Mouse (Mus musculus) spleen, adult 2 months (tissue): ENCODE data around the gene S100z. TPM values are rescaled to one million over a fixed set of nuclear protein-coding genes. Genes with fewer than 3 reads are reported as not detected.
A peak's percentile ranks its signal among the peaks of the same experiment; 100 is the strongest.

Experiments used
- DNase-seq, 2 experiments: peaks; one replicate each; pipeline versions ENCODE4 v3.0.0 to v3.0.0-alpha.2; 2012 to 2021; ENCODE audit warnings: low spot score in 2 of 2, low read depth in 1 of 2
- H3K27ac ChIP-seq: fragments of 200-500 bp; 2 replicates; pipeline ENCODE4 v1.5.1; 2012; ENCODE audit warnings: low read length, inconsistent platforms; ENCODE audit not compliant: insufficient read depth
- H3K27me3 ChIP-seq: fragments of 200-500 bp; 2 replicates; pipeline ENCODE4 v1.6.1; 2012; ENCODE audit warnings: mild to moderate bottlenecking, moderate library complexity, low read length, inconsistent platforms; ENCODE audit not compliant: control insufficient read depth, insufficient read depth
- H3K36me3 ChIP-seq: fragments of 200-500 bp; 2 replicates; pipeline ENCODE4 v1.6.1; 2012; ENCODE audit warnings: mild to moderate bottlenecking, low read length, inconsistent platforms; ENCODE audit not compliant: control insufficient read depth, insufficient read depth
- H3K4me1 ChIP-seq: fragments of 200-500 bp; 2 replicates; pipeline ENCODE4 v1.6.1; 2011; ENCODE audit warnings: inconsistent platforms; ENCODE audit not compliant: control insufficient read depth, insufficient read depth, insufficient read length
- H3K4me3 ChIP-seq: fragments of 200-500 bp; 2 replicates; pipeline ENCODE4 v1.5.1; 2011; ENCODE audit warnings: mild to moderate bottlenecking, inconsistent platforms; ENCODE audit not compliant: insufficient read depth, insufficient read length; ENCODE audit errors: extremely low read depth
- CTCF ChIP-seq: fragments of 200-500 bp; IDR thresholded peaks from 2 replicates; pipeline ENCODE4 v1.5.1; 2011; ENCODE audit warnings: mild to moderate bottlenecking, inconsistent platforms; ENCODE audit not compliant: insufficient read depth, insufficient read length, insufficient replicate concordance; ENCODE audit errors: extremely low read depth
- POLR2A ChIP-seq: fragments of 200-500 bp; IDR thresholded peaks from 2 replicates; pipeline ENCODE4 v1.6.1; 2011; ENCODE audit warnings: low read depth, low read length, inconsistent platforms
- WGBS: fragments of 180-500 bp; shearing (Covaris S2); methylation state at CpG from one replicate; pipeline ENCODE4 v1.1.7; 2018; 5-methylcytosine and 5-hydroxymethylcytosine counted together
- polyA plus RNA-seq: library from polyadenylated mRNA; depleted of rRNA; stranded (reverse); fragments of >200 nt; gene quantifications from 2 replicates; pipeline ENCODE4 v1.2.3, GENCODE M21; 2012

Gene S100z
- polyA plus RNA-seq, 1 experiment = not detected

GRCm38 (mm10) chr13:95450636-95451210 lies 27.8 kb downstream of the S100z start:
- peaks cover 3% of the 10 kb centered on the region; the same call in 1 of the 2 replicates for H3K4me1 ChIP-seq
- no peak for DNase-seq
- WGBS = 91% methylated on average over 9 of the region's 9 CpGs
- no peaks in the 10 kb centered on the region for H3K27me3 ChIP-seq
- no peak overlapping the region for H3K4me3 ChIP-seq
- no peaks in the 10 kb centered on the region for H3K36me3 ChIP-seq
- no peak overlapping the region for H3K27ac ChIP-seq
- no peak for TF ChIP-seq POLR2A
- no peak for TF ChIP-seq CTCF

- no peak for DNase-seq
- H3K27me3 ChIP-seq = no peaks in the 10 kb centered on the region
- TF ChIP-seq CTCF (no peak), POLR2A (no peak)
- peaks cover 3% of the 10 kb centered on the region; the same call in 1 of the 2 replicates for H3K4me1 ChIP-seq
- no peaks in the 10 kb centered on the region for H3K36me3 ChIP-seq
- WGBS = 12% methylated on average over 3 of the region's 3 CpGs
- H3K4me3 ChIP-seq = no peak overlapping the region
- no peak overlapping the region for H3K27ac ChIP-seq
Measured at GRCm38 (mm10) chr13:95449730-95450129, 28.8 kb downstream of the S100z start.

- WGBS = 76% methylated on average over 11 of the region's 11 CpGs
- Histone ChIP-seq H3K27me3 (peaks cover 8% of the 10 kb centered on the region), H3K4me3 (no peak within 1 kb of the TSS), H3K36me3 (no peaks in the 10 kb centered on the region), H3K4me1 (peaks cover 8% of the 10 kb centered on the region), H3K27ac (no peak within 1 kb of the TSS)
- TF ChIP-seq POLR2A = no peak
- TF ChIP-seq CTCF = no peak
- DNase-seq = no peak
Measured at GRCm38 (mm10) chr13:95444824-95445223, 33.7 kb downstream of the S100z start, which contains the start of gene Crhbp. Gene Crhbp, minus strand, starts transcription at chr13:95444924.

- WGBS = 25% methylated on average over 7 of the region's 7 CpGs
- no peak for TF ChIP-seq CTCF
- TF ChIP-seq POLR2A = no peak
- H3K36me3 ChIP-seq = no peaks in the 10 kb centered on the region
- no peak overlapping the region for H3K4me3 ChIP-seq
- peaks cover 8% of the 10 kb centered on the region for H3K4me1 ChIP-seq
- H3K27ac ChIP-seq = no peak overlapping the region
- DNase-seq = no peak
- peaks cover 8% of the 10 kb centered on the region for H3K27me3 ChIP-seq
Measured at GRCm38 (mm10) chr13:95444291-95444690, 34.2 kb downstream of the S100z start.

GRCm38 (mm10) chr13:95443376-95444233 lies 34.9 kb downstream of the S100z start:
- H3K27me3 ChIP-seq = peaks cover 8% of the 10 kb centered on the region
- 9% methylated on average over 43 of the region's 46 CpGs for WGBS
- peaks cover 8% of the 10 kb centered on the region for H3K4me1 ChIP-seq
- H3K4me3 ChIP-seq = peak overlapping the region; percentile 6; the same call in 1 of the 2 replicates
- no peaks in the 10 kb centered on the region for H3K36me3 ChIP-seq
- no peak for DNase-seq
- no peak overlapping the region for H3K27ac ChIP-seq
- no peak for TF ChIP-seq POLR2A
- TF ChIP-seq CTCF = no peak

GRCm38 (mm10) chr13:95442901-95443300 lies 35.6 kb downstream of the S100z start:
- Histone ChIP-seq H3K36me3 (no peaks in the 10 kb centered on the region), H3K27me3 (peaks cover 8% of the 10 kb centered on the region), H3K4me3 (no peak overlapping the region), H3K27ac (no peak overlapping the region), H3K4me1 (peaks cover 8% of the 10 kb centered on the region)
- 12% methylated on average over 4 of the region's 4 CpGs for WGBS
- no peak for TF ChIP-seq CTCF
- no peak for TF ChIP-seq POLR2A
- DNase-seq = no peak
